Comparison of ENCODE assay signal across 35 mouse cellular contexts in genomic region chr15:27457001-27457400, GRCm38 (mm10).
"Had no signal": no experiment of that assay in that cellular context is flagged by ENCODE, and none has a peak within 500 bp of the region (broad histone marks: within the 10 kb centered on the region; RNA-seq: fewer than 3 reads in every experiment).

No protein-coding gene starts in this region.

- H3K4me3 ChIP-seq: heart, embryonic 10.5 days; heart, embryonic 12.5 days; heart, embryonic 13.5 days; heart, embryonic 15.5 days; hindbrain, embryonic 10.5 days; hindbrain, embryonic 12.5 days; hindbrain, embryonic 13.5 days; hindbrain, embryonic 15.5 days; intestine, embryonic 15.5 days; kidney, embryonic 15.5 days; layer of hippocampus, adult 2 months had no signal

- DNase-seq: heart, postnatal 10 days; heart, postnatal 14 days; heart, postnatal 36 days; heart, postnatal 4 days; kidney, adult 11 months; kidney, adult 18-20 months; kidney, adult 2 months; kidney, adult 8-10 months; kidney, adult 9 months; kidney, postnatal 10 days; kidney, postnatal 14 days; kidney, postnatal 25 days; kidney, postnatal 36 days; kidney, postnatal 4 days; layer of hippocampus, adult 9-11 months; layer of hippocampus, postnatal 36 days had no signal

- H3K9me3 ChIP-seq: heart, embryonic 10.5 days; heart, embryonic 12.5 days; heart, embryonic 13.5 days; heart, embryonic 15.5 days; hindbrain, embryonic 10.5 days; hindbrain, embryonic 12.5 days; hindbrain, embryonic 13.5 days; hindbrain, embryonic 15.5 days; intestine, embryonic 15.5 days; kidney, embryonic 15.5 days had no signal

- H3K36me3 ChIP-seq: heart, embryonic 10.5 days; heart, embryonic 12.5 days; heart, embryonic 13.5 days; heart, embryonic 15.5 days; hindbrain, embryonic 10.5 days; hindbrain, embryonic 12.5 days; hindbrain, embryonic 13.5 days; hindbrain, embryonic 15.5 days; intestine, embryonic 15.5 days; kidney, embryonic 15.5 days had no signal

- H3K27ac ChIP-seq: heart, embryonic 10.5 days; heart, embryonic 13.5 days; heart, embryonic 15.5 days; hindbrain, embryonic 10.5 days; hindbrain, embryonic 12.5 days; hindbrain, embryonic 13.5 days; hindbrain, embryonic 14.5 days; hindbrain, embryonic 15.5 days; hindbrain, postnatal 0 days; intestine, embryonic 15.5 days; kidney, embryonic 15.5 days; kidney, postnatal 0 days; layer of hippocampus, adult 2 months had no signal

- H3K4me2 ChIP-seq: heart, embryonic 11.5 days; heart, embryonic 12.5 days; heart, embryonic 13.5 days; heart, embryonic 15.5 days; hindbrain, embryonic 12.5 days; hindbrain, embryonic 13.5 days; hindbrain, embryonic 14.5 days; hindbrain, embryonic 15.5 days; intestine, embryonic 15.5 days; kidney, embryonic 15.5 days had no signal

- ATAC-seq: hindbrain, embryonic 16.5 days; hindbrain, postnatal 0 days; inflammation-experienced regulatory T-cells, adult 6 months; intestine, embryonic 15.5 days; intestine, embryonic 16.5 days; intestine, postnatal 0 days had no signal

- H3K27me3 ChIP-seq: heart, embryonic 12.5 days; heart, embryonic 13.5 days; heart, embryonic 15.5 days; hindbrain, embryonic 12.5 days; hindbrain, embryonic 13.5 days; hindbrain, embryonic 15.5 days; intestine, embryonic 15.5 days; kidney, embryonic 15.5 days had no signal

- H3K9ac ChIP-seq: heart, embryonic 12.5 days; heart, embryonic 13.5 days; heart, embryonic 15.5 days; hindbrain, embryonic 12.5 days; hindbrain, embryonic 13.5 days; hindbrain, embryonic 14.5 days; hindbrain, embryonic 15.5 days; intestine, embryonic 15.5 days; kidney, embryonic 15.5 days had no signal
